Comparison of ENCODE assay signal across 19 mouse cellular contexts in genomic region chrX:95935481-95935880, GRCm38 (mm10). TPM values are rescaled to one million over a fixed set of nuclear protein-coding genes. Genes with fewer than 3 reads are reported as not detected.
DNase-seq lines count a peak whose midpoint lies in the region; TF ChIP-seq lines count a peak whose summit lies in the region.
"Had no signal": no experiment of that assay in that cellular context is flagged by ENCODE, and none has a peak within 500 bp of the region (broad histone marks: within the 10 kb centered on the region; RNA-seq: fewer than 3 reads in every experiment).

No protein-coding gene starts in this region.

- peak; percentile 12 for DNase-seq in cerebellum, adult 11 months
- peak; percentile 37 to 62 for DNase-seq in cerebellum, adult 2 months
- DNase-seq in cerebellum, postnatal 10 days: peak; percentile 8 to 10
- no peak for DNase-seq in layer of hippocampus, adult 9-11 months
- no peak for DNase-seq in lung, postnatal 36 days
- DNase-seq in left cerebral cortex, adult 9 months (ENCODE audit: low spot score in 2 of 2): no peak
- DNase-seq: adrenal gland, adult 2 months; adrenal gland, postnatal 25 days; gastrocnemius, postnatal 10 days; heart, adult 18-20 months; heart, postnatal 10 days; heart, postnatal 4 days; kidney, adult 11 months had no signal

- TF ChIP-seq POLR2A in cerebellum, adult 2 months (IDR thresholded peaks at IDR 0.05; ENCODE audit: borderline replicate concordance, insufficient read depth, low read length): no peak

- no peak for TF ChIP-seq CTCF in cerebellum, adult 2 months (IDR thresholded peaks at IDR 0.05; ENCODE audit: borderline replicate concordance, insufficient read depth, low read depth, low read length)

- peaks cover 2% of the 10 kb centered on the region for H3K4me1 ChIP-seq in cerebellum, adult 2 months (ENCODE audit: control insufficient read depth, insufficient read depth, low read length)
- H3K4me1 ChIP-seq: embryonic facial prominence, embryonic 12.5 days; forebrain, embryonic 15.5 days; heart, embryonic 10.5 days; hindbrain, embryonic 13.5 days had no signal

- no peaks in the 10 kb centered on the region for H3K27me3 ChIP-seq in cerebellum, adult 2 months (ENCODE audit: control insufficient read depth, insufficient read depth, low read length)
- H3K27me3 ChIP-seq: CH12.LX; embryonic facial prominence, embryonic 12.5 days; forebrain, embryonic 15.5 days; hindbrain, embryonic 13.5 days had no signal

- 31% methylated on average over 2 of the region's 2 CpGs for WGBS in cerebellum, adult 2 months

- H3K4me3 ChIP-seq in cerebellum, adult 2 months (replicated peaks; ENCODE audit: insufficient read depth, low read depth, low read length): no peak overlapping the region
- H3K4me3 ChIP-seq: embryonic facial prominence, embryonic 12.5 days; forebrain, embryonic 15.5 days; heart, embryonic 10.5 days; hindbrain, embryonic 13.5 days had no signal

- H3K27ac ChIP-seq in cerebellum, adult 2 months (ENCODE audit: insufficient read depth, low read length): no peak overlapping the region
- H3K27ac ChIP-seq: embryonic facial prominence, embryonic 12.5 days; forebrain, embryonic 15.5 days; heart, embryonic 10.5 days; hindbrain, embryonic 13.5 days; hindbrain, postnatal 0 days had no signal

RNA-seq across cellular contexts. Expression of gene Las1l, which starts 21.3 kb away (rescaled TPM):
- 69.2 and 70.0 TPM in 2 replicates for polyA plus RNA-seq in cerebellum, adult 2 months (2012; rRNA removed)

Comparison
In these comparisons a context has a peak if more than half of its experiments do, and no peak if none do; other contexts are left out.
1. DNase-seq: peak in cerebellum, adult 11 months (single experiment), cerebellum, adult 2 months (2 of 2) and cerebellum, postnatal 10 days (2 of 2); none in layer of hippocampus, adult 9-11 months (single experiment), lung, postnatal 36 days (single experiment) and left cerebral cortex, adult 9 months (0 of 2).